Mouse (Mus musculus) retina, adult 2 months (tissue): ENCODE measurements around the gene Gm20403.
"Not testable (repeated sequence)": the region's sequence is repeated elsewhere in the genome, so short reads cannot be mapped to it uniquely, and the experiment has no call there.

Experiments used
- DNase-seq: peaks from one replicate; pipeline ENCODE4 v3.0.0-alpha.2; 2012; ENCODE audit warnings: low read depth, low spot score

Gm20403 gene

DNA sequence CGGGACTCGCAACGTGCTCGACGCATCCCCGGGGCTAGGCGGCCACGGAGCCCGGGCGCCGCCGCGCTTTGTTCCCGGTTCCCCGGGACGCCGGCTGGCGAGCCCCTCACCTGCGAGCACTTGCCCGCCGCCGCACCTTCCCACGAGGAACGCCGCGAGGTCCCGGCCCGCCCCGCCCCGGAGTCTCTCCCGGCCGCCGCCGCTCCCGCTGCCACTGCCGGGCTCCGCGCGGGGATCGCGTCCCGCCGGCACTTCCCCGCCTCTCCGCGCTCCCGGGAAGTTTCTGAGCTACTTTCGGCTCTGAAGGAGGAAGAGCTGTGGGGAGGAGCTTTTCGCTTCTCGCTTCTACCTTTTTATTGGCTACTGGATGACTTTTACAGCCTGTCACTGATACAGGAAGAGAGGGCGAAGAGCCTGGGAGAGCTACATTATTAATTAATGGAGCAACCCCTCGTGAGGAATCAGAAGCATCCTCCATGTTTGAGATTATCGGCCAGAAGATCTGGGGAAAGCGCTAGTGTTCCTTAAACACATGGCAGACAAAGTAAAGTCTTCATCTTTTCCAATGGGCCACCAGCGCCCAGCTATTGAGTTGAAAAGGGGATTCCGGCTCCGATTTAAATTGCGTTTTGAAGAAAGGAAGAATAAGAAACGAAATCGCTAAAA is at the start of gene Gm20403:
Gm20403 (minus strand) TSS at position 478 of the 666 bp plus-strand sequence.
- DNase-seq: no peak

- DNase-seq: no peak
Observed at GRCm38 (mm10) chr12:55027088-55027487, 40.8 kb upstream of the Gm20403 start.

- DNase-seq: no peak
Observed at GRCm38 (mm10) chr12:55023284-55023683, 37.0 kb upstream of the Gm20403 start.

- no peak for DNase-seq
Observed at GRCm38 (mm10) chr12:55019421-55019877, 33.1 kb upstream of the Gm20403 start.

GRCm38 (mm10) chr12:55017119-55017721 is 30.9 kb upstream of the Gm20403 start:
- no peak for DNase-seq

DNA sequence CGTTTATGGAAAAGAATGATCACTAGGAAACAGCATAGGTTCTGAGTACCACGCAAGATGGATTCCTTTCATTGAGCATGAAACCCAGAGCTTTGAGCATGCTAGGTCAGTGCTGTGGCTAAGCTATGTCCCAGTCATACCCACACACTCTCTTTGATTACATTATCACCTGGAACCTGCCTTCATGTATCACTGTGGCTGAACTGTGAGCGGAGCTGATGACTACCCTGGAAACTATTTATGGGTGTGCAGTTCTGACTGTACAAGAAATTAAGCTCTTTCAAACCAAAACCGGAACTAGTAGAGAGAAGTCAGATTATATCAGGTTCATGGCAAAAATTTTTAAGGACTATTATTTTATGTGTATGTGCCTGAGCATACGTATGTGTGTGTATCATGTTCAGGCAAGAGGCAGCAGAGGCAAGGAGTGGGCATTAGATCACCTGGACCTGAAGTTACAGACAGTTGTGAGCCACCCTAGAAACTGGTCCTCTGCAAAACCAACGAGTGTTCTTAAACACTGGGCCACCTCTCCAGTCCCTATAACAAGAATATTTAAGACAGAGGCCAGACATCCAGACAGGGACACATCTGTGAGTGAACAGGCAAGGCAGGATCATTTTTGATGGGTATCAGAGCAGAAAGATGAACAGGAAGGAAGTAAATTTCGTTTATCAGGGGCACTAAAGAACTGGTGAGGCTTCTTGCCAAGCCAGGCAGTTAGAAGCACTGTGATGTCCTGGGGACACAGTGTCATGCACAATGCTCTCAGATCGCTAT is 30.2 kb upstream of the Gm20403 start:
- DNase-seq: no peak

- DNase-seq: no peak
Observed at GRCm38 (mm10) chr12:55015428-55015827, 29.1 kb upstream of the Gm20403 start.

DNA sequence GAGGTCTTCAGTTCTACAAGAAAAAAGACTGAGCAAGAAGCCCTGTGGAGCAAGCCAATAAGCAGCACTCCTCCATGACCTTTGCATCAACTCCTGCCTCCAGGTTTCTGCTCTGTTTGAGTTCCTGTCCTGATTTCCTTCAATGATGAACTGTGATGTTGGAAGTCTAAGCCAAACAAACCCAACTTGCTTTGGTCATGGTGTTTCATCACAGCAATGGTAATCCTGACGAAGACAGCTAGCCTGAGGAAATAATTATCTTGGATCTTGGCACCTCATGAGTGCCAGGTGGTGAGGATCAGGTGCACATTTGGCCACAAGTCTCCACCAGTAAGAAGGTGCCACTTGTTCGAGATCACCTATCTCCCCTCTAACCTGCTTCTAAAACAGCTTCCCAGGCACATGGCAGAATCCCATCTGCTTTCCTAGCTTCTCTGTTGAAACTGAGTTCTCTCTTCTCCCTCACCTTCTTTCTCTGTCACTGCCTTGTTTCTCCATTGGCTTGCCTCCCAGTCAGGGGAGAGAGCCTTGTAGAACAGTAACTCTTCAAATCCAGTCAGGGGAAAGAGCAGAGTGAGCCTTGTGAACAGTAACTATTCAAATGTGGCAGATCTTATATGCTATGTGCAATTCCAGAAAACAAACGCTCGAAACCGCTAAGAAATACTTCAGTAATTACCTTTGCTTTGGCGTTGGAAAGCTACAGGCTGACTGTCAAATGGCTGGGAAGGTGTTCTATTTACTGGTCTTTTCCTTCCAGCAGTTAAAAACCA is 27.5 kb upstream of the Gm20403 start, which contains the start of gene Baz1a:
Baz1a (minus strand) TSS at position 723 of the 773 bp plus-strand sequence.
- no peak for DNase-seq

DNA sequence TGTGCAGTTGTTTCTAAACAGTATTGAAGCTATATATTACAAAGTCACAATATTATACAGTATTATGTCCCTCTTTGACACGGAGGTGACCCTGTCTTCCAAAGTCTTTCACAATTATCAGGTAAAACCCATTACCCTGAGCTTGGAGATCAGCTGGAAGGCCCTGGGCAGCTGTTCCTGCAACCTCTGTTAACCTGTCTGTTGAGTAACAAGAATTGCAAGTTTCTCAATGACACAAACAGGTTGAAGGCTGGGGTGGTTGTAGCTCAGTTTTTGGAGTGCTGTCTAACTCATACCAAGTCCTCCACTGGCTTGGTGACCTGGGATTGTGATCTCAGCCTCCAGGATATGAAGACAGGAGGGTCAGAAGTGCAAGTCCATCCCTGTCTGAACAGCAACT is 26.7 kb upstream of the Gm20403 start:
- no peak for DNase-seq

DNA sequence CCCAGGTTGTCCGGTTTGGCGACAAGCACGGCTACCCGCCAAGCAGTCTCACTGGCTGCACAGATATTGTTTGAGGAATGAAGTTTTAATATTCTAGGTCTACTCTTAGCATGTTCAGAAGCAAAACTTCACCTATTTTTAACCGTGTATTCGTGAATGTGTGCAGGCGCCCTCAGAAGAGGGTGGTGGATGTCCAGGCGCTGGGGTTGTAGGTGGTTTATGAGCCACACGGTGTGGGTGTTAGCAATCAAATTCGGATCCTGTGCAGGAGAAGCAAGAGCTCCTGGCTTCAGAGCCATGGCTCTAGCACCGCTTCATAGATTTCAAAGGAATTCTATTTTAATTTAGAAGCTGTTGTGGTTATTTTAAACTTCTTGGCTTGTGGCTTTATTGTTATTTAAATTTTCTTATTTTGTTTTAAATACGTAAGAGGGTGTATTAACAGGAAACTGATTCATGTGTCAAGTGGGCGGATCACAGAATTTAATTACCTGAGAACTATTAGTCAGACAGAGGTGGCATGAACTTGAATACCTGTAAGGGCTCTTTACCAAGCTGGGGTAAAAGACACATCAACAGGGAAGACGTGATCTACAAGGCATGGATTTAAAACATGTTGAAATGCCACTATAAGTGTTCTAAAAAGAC is 21.2 kb upstream of the Gm20403 start:
- DNase-seq: no peak

GRCm38 (mm10) chr12:55006071-55006470 is 19.7 kb upstream of the Gm20403 start:
- no peak for DNase-seq

DNA sequence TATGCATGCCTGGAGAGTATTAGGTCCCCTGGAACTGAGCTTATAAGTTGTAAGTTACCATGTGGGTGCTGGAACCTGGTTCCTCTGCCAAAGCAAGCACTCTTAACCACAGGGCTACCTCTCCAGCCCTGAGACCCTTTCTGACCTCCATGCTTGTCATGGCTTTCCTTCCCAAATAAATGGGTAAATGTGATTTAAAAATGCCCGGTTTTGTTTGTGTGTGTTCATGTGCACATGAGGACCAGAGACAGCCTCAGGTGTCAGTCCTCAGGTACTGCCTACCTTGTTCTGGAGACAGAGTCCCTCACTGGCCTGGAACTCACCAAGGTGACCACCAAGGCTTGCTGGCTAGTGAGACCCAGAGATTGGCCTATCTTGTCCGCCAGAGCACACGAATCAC is 18.1 kb upstream of the Gm20403 start:
- DNase-seq: no peak

DNA sequence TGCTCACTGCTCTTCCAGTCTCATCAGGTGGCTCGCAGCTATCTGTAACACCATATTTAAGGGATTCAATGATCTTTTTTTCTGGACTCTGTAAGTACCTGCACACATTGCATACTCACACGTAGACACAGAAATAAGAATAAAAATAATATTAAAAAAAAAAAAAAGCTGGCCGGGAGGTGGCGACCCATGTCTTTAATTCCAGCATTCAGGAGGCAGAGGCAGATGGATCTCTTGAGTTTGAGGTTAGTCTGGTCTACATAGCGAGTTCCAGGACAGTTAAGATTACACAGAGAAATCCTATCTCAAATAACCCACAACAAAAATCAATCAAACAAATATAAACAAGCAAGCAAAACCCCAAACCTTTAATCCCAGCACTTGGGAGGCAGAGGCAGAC is 17.5 kb upstream of the Gm20403 start:
- DNase-seq: no peak

DNA sequence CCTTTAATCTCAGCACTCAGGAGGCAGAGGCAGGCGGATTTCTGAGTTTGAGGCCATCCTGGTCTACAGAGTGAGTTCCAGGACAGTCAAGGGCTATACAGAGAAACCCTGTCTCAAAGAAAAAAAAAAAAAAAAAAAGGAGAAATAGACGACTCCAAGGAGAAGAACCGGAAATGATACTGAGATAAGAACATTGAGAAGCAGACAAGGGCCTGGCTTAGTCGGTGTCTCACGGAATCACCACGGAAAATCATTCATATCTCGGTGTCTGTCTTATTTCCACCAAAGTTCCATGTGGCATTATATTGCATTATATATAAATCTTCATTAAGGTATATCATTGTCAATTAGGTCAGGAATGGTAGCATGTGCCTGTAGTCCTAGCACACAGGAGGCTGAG is 16.2 kb upstream of the Gm20403 start:
- DNase-seq: not testable (repeated sequence)

- DNase-seq: no peak
Observed at GRCm38 (mm10) chr12:54999016-54999690, 12.8 kb upstream of the Gm20403 start.

- no peak for DNase-seq
Observed at GRCm38 (mm10) chr12:54998411-54998810, 12.1 kb upstream of the Gm20403 start.

- DNase-seq: no peak
Observed at GRCm38 (mm10) chr12:54996979-54997474, 10.7 kb upstream of the Gm20403 start.

GRCm38 (mm10) chr12:54995965-54996364 is 9.6 kb upstream of the Gm20403 start:
- DNase-seq: no peak

- DNase-seq: no peak
Observed at GRCm38 (mm10) chr12:54994418-54994817, 8.1 kb upstream of the Gm20403 start.

DNA sequence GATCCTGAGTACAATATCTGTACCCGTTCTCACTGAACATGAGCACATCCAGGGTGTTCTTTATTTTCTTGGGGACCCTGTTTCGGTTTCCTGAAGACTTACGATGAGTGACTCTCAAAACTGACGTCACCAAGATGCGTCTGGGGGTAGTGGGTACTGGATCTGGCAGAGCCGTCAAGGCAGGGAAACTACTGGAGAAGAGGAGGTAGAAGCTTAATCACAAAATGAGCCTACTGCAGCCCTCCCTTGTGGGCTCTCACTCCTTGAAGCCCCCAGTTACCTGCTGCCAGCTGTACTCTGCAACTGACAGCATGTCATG is 7.7 kb upstream of the Gm20403 start:
- no peak for DNase-seq
